Mouse (Mus musculus) adrenal gland, postnatal 4 days (tissue): ENCODE measurements around the gene Olfr1335. TPM values are rescaled to one million over a fixed set of nuclear protein-coding genes. Genes with fewer than 3 reads are reported as not detected.
"Not testable (repeated sequence)": the region's sequence is repeated elsewhere in the genome, so short reads cannot be mapped to it uniquely, and the experiment has no call there.

Source experiments
- DNase-seq, 2 experiments: peaks; one replicate each; pipeline ENCODE4 v3.0.0; 2021 to 2022; ENCODE audit warnings: low spot score in 2 of 2, mixed read lengths in 2 of 2
- long read RNA-seq, 2 experiments: library from polyadenylated mRNA; stranded (forward); transcript quantifications; one replicate each; pipeline ENCODE4 v2.0.0; 2021
- total RNA-seq, 2 experiments: library from RNA; stranded (reverse); gene quantifications; 2 replicates each; pipeline ENCODE4 v1.2.3; 2021

Olfr1335 gene
- total RNA-seq: not detected
- long read RNA-seq, experiment 1: 0 reads
- long read RNA-seq, experiment 2: 0 reads

DNA sequence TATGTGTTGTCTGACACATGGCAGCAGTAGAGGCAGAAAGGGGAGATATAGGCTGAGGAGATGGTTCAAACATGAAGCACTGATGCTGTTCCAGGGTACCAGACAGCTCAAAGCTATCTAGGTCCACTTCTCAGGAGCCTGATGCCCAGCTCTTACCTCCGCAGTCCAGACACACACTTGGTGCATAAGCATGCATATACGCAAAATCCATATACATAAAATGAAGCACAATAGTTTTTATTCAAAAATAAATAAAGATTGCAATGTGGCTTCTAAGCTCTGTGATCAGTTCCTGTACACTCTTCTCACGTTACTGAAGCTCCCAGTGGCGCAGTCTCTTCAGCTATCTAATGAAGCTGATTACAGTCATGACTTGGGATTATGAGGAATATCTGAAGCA is at the start of gene Olfr1335:
Gene Olfr1335, minus strand, starts transcription at position 101 of the 400 bp plus-strand sequence.
- no peak for DNase-seq

DNA sequence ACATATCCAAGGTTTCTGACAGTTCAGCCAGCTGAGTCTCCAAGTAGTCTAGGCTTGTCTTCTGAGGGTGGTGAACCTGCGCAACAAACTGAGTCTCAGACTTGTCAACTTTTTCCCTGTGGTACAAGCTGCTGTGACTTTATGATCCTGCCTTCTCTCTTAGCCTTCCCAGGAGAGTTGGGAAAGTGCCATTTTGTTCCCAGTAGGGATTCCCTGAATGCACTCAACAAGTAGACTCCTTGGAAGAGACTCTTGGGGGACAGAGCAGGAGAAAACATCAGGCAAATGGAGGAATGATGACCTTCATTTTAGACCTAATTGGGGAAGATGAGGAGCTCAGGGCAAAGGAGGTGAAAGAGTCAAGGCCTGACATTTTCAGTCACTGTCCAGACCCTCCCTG is 26.4 kb upstream of the Olfr1335 start, which contains the start of gene Olfr1333:
Gene Olfr1333, minus strand, starts transcription at position 101 of the 400 bp plus-strand sequence.
- DNase-seq: no peak

DNA sequence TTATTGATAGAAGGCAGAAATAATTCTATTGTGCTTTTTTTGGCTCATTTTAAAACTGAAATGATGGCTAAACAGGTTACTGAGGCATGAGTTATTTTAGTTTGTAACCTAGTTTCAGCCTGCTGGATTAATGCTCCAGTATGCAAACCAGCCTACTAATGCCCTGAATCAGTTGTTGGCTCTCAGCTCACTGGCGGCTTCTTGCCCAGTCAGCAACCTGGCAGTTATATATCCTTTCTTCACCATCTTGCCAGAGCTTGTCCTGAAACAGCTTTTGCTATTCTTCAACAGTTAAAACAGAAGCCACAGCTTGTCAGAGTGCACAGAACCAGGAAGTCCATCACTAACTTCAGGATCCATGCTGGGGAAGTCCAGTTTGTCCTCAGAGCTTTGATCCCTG is 9.2 kb upstream of the Olfr1335 start:
- no peak for DNase-seq

DNA sequence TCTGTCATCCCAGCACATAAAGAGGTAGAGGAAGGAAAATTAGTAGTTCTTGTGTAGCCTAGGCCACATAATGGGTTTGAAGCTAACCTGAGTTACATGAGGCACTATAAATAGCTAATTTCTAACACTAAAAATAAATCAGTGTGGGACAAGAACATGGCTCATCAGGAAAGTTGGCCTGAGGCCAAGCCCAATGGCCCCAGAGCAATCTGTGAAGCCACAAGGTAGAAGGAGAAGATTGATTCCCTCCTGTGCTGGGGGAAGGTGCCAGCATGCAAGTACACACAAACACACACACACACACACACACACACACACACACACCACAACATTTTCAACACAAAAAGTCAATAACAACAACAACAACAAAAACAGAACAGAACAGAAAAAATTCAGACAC is 16.9 kb downstream of the Olfr1335 start:
- not testable (repeated sequence) for DNase-seq

DNA sequence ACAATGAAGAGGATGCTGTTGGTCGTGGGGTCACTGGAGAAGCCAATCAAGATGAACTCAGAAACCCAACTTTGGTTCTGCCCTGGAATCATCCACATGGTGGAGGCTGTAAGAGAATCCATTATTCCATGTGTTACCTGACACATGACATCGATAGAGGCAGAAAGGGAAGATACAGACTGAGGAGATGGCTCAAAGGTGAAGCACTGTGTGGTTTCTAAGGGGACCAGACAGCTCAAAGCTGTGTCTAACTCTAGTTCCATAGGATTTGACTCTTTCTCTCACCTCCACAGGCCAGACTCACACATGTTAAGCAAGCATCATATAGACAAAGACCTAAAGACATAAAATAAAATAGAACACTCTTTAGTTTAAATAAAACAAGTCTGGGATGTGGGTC is 27.3 kb downstream of the Olfr1335 start, which contains the start of gene Olfr1337:
Gene Olfr1337, minus strand, starts transcription at position 101 of the 400 bp plus-strand sequence.
- no peak for DNase-seq

Other genes starting within 250 kb of the Olfr1335 start
- gene Cfap57, start 189.2 kb downstream of the Olfr1335 start, total RNA-seq: under 1 TPM; 0.08 to 0.11 TPM
- 10 to 100 TPM; 72.5 to 84.1 TPM for gene Ebna1bp2, start 189.1 kb downstream of the Olfr1335 start, total RNA-seq
- not detected for gene Olfr62, start 151.0 kb downstream of the Olfr1335 start, total RNA-seq
- gene Olfr1342, start 117.2 kb downstream of the Olfr1335 start, total RNA-seq: not detected
- not detected for gene Olfr1341, start 106.4 kb downstream of the Olfr1335 start, total RNA-seq
- gene Olfr1340, start 89.8 kb downstream of the Olfr1335 start, total RNA-seq: not detected
- not detected for gene Olfr1339, start 77.8 kb downstream of the Olfr1335 start, total RNA-seq
- not detected for gene Olfr1338, start 51.2 kb downstream of the Olfr1335 start, total RNA-seq
- not detected for gene Olfr1337, start 27.4 kb downstream of the Olfr1335 start, total RNA-seq
- gene Olfr1333, start 26.3 kb upstream of the Olfr1335 start, total RNA-seq: not detected
- gene Olfr1331, start 54.7 kb upstream of the Olfr1335 start, total RNA-seq: not detected
- not detected for gene Olfr1330, start 78.7 kb upstream of the Olfr1335 start, total RNA-seq
- not detected for gene Olfr1329, start 107.5 kb upstream of the Olfr1335 start, total RNA-seq
- gene Olfr1328, start 128.7 kb upstream of the Olfr1335 start, total RNA-seq: not detected
- not detected for gene Lao1, start 151.6 kb upstream of the Olfr1335 start, total RNA-seq